Mouse (Mus musculus) urinary bladder, adult 2 months (tissue): ENCODE data around the gene Casp8ap2. TPM values are rescaled to one million over a fixed set of nuclear protein-coding genes. Genes with fewer than 3 reads are reported as not detected.

Source experiments
- DNase-seq: peaks from one replicate; pipeline ENCODE4 v3.0.0; 2022; ENCODE audit warnings: low spot score
- polyA plus RNA-seq: library from polyadenylated mRNA; depleted of rRNA; stranded (reverse); fragments of >200 nt; gene quantifications from 2 replicates; pipeline ENCODE4 v1.2.3, GENCODE M21; 2012; rRNA removed

The Casp8ap2 gene
- polyA plus RNA-seq, result 4.5 TPM in 2 replicates

DNA sequence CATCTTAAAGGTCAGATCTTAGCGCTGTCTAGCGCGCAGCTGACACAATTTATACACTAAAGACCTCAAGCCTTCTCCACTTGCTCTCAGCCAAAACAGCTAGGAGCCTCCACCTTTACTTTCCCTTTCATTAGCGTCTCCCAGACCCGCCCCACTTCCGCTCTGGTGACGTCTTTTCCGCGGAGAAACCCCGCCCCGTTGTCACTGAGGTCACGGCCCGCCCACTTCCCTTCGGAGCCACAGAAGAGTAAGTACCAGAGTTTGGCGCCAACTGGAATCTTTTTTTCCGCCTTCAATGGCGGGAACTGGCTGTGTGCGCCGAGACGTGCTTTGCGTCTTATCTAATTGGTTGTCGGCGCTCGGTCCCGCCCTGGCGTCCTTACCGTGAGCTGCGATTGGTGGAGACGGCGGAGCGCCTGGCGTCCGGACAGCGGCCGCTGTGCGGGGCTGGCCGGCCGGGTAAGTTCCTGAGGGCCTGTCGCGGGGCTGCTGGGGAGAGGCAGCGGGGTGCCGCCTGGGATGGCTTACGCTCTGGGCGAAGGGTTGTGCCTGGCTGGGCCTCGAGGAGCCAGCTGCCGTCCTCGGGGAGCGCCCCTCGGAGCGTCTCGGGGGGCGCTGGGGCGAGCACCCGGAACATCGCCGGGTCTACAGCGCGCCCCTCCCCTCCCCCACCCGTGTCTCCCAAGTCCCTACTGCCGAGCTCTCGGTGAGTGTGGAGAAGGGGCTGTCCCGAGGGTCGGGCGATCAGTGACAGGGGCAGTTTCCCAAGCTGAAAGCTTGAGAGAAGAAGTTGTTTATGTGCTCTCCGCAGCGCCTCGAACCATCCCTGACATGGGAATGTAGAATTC lies at the start of gene Casp8ap2:
Gene Casp8ap2 (plus strand): TSS at position 418 of the 848 bp plus-strand sequence.
- DNase-seq, result peak; percentile 93

DNA sequence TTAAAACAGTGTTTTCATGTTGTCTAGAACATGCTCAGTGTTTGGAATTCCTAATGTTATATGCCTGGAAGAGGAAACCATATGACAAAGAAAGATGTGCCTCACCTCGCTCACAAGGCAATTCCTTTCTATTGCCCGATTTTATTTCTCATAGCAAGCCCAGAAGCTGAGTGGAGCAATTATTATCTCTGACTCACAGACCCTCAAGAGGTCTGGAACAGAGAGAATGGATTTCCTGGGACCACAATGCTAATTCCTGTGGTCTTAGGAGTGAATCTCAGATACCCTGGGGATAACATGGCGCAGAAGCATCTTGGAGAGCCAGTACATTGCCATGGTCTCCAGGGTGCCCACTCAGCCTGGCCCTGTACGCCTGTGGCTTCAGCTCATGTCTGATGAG lies 46.2 kb upstream of the Casp8ap2 start:
- DNase-seq, result no peak

DNA sequence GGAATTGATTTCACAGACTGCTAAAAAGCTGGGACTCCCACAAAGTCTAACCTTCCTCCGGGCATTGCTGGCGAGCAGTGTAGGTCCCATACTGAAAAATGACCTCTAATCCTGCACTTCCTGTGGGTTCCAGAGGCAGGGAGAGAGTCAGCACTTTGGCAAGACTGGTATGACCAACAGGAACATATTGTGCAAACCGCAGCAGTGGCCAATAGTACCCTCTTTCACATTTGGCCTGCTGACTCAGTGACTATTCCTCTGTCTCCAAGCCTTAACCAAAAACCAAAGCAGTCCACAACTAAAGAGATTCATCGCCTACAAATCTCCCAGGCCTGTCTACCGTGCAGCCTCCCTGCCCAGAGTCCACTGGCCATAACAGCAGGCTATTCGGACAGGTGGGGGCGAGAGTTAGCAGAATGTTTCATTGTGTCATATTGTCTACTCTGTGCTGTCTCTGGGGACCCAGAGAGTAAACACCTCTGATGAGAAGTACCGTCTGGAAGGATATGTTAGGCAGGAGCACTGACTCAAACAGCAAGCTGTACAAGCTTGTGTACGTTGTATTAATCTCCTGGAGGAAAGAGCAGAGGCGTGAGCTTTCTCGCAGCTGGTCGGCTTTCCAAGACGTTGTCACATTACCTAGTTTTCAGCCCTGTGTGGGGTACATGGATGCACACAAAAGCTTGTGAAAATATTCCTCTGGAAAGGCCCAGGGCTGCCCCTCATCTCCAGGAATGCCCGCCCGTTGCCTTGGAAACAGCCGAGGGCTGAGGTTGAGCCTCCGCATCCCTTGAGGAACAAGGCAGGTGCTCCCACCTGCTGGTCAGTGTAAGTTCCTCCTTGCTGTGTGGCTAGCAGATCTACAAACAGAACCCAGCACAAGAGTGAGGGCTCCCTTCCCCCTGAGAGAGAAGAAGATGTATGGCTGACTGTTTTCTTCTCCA lies 45.0 kb upstream of the Casp8ap2 start:
- DNase-seq, result no peak

DNA sequence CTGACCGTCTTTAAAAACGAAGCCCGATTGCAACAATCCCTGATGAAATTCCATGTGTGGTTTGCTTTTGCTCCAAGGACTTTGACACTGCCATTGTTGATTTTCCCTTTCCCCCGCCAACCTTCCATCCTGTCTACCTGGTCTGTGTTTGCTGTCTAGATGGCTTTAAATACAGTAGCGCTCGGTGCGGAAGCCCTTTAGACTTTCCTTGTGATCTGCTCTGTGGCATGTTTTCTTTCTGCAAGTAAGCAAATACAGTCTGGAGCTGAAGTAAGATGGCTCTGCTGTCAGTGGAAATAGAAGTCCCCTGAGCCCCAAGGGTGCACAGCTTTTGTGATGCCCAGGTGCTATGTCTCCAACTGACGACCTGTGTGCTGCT lies 44.3 kb upstream of the Casp8ap2 start:
- DNase-seq, result no peak

DNA sequence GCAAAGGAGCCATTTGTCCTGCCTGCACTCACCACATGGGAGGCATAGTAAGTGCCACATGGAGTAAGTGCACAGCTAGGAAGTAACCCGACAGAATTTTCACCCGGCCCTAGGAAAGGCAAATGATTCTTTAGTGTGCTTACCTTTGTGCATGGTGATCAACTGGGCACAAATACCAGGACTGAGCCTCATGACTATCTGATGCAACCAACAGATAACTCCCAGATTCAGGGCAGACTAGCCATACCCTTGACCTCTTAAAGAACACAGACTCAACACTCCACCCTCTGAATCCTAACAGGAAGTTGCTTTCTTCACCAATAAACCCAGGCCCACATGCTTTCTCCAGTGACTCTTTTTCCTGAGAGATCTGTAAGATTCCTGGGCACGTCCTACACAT lies 43.8 kb upstream of the Casp8ap2 start:
- DNase-seq, result no peak

DNA sequence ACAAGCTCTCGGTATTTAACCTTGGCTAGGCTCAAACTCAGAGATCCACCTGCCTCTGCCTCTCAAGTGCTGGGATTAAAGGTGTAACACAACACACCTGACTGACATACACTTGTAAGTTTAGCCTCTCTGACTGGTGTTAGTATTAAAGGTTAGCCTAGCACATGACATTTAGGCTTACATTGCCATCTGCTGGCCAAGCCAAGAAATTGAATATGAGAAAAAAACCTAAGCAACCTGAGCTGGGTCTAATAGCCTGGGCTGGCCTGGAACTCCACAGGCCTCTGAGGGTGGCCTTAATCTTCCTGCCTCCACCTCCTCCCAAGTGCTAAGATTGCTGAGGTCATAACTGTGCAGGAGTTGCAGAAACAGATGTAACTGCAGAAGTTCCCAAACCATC lies 43.1 kb upstream of the Casp8ap2 start:
- no peak for DNase-seq

DNA sequence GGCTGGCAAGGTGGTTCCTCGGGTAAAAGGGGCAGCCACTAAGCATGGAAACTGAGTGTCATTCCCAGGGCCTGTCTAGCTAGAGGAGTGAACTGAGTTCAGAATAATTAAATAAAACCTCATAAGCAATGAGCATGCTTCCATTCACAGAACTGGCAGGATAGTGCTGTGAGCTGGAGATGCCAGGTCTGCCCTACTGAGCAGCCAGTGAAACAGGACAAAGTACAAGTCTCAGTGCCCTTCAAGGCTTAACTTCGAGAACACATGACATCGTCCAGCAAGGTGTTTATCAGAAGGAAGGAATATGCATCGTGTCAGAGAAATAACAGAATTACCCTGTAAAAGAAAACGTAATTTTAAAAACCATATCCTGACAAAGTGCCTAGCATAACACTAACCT lies 41.7 kb upstream of the Casp8ap2 start:
- DNase-seq, result no peak

DNA sequence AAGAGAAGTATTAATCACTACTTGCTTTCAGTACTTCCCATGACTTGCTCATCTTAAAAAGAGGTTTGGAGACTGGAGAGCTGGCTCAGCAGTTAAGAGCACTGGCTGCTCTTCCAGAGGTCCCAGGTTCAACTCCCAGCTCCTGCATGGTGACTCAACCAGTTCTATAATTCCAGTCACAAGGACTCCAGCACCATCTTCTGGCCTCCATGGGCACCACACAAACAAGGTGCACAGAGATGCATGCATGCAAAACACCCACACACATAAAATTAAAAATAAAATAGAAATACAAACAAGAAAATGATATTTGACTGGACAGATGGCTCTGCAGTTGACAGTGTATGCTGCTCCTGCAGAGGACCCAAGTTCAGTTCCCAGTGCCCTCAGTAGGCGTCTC lies 40.6 kb upstream of the Casp8ap2 start:
- no peak for DNase-seq

DNA sequence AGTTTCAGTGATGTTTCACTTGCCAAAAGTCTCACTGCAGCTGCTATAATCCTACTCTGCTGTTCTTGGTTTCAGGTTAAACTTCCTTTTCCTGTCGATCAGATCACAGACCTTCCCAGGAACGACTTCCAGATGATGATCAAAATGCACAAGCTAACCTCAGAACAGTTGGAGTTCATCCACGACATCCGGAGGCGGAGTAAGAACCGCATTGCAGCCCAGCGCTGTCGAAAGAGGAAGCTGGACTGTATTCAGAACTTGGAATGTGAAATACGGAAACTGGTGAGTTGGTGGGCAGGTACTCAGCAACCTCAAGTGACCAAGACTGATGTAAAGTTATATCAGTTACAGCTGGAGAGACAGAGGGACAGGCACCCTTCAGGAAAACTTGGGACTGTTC lies 40.1 kb upstream of the Casp8ap2 start:
- DNase-seq, result no peak

DNA sequence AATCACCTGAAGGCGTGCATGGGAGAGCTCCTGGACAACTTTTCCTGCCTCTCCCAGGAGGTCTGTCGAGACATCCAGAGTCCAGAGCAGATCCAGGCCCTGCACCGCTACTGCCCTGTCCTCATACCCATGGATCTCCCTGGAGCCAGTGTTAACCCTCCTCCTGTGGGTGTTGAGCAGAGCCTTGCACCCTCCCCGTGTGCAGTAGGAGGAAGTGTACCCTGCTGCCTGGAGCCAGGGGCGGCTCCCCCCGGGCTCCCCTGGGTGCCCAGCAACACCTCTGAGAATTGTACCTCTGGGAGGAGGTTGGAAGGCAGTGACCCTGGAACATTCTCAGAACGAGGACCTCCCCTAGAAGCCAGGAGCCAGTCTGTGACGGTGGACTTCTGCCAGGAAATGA lies 35.4 kb upstream of the Casp8ap2 start:
- DNase-seq, result no peak

DNA sequence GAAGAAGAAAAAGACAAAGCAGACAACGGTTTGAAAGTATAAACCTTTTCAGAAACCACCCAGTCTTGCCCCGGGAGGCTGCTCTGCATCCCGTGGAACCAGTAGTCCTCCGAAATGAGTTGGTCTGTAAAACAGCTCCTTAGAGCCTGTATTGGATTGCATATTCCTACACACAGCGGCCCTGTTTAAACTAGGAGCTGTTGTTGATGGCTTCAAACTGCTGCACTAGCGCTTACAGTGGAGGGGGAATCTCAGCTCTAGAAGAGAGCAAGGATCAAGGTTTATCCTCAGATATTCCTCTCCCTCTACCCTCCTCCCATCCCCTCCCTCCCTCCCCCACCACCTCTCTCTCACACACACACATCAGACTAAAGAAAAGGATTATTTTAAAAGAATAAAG lies 31.1 kb upstream of the Casp8ap2 start:
- no peak for DNase-seq

DNA sequence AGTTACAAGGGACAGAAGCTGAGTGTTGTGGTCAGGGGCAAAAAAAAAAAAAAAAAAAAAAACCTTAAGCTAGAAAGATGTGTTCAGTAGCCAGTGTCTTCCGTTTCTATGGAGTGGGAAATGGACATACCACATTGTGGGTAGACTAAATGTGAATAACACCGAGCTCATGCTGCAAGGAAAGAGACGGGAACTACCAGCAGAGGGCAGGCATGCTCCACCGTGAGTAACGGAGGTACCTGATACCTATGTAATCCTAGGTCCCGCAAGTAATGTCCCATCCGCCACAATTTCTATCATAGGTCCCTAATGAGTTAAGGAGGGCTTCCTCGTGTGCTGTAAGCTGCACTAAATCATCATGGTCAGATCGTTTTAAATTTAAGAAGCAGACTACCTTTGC lies 28.7 kb upstream of the Casp8ap2 start:
- DNase-seq, result no peak

DNA sequence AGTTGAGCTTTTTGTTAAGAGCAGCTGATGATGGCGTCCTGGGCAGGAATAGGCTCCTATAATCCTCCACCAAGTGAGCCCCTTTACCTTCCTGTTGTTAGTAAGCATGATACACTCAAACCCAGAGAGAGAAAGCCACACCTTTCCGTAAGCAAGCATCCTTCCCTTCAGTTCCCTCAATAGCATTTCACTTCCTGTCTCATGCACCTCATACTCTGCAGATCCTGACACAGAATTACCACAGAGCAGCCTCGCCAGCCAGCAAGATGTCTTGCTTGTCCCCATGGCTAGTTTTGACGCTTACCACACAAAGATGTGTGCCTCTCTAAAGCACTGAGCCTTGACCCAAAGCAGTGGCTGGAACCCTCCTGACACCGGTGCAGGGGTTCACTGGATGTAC lies 27.7 kb upstream of the Casp8ap2 start:
- DNase-seq, result no peak

DNA sequence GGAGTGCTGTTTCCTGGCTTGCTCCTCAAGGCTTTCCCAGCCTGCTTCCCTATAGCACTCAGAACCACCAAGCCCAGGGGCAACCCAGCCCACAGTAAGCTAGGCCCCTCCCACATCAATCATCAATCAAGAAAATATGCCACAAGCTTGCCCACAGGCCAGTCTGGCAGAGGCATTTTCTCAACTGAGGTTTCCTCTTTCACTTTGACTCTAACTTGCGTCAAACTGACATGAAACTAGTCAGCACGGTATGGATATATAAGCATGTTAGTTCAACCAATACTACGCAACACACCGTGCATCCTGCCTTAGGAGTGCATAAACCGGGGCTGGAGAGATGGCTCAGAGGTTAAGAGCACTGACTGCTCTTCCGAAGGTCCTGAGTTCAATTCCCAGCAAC lies 27.0 kb upstream of the Casp8ap2 start:
- DNase-seq, result no peak

DNA sequence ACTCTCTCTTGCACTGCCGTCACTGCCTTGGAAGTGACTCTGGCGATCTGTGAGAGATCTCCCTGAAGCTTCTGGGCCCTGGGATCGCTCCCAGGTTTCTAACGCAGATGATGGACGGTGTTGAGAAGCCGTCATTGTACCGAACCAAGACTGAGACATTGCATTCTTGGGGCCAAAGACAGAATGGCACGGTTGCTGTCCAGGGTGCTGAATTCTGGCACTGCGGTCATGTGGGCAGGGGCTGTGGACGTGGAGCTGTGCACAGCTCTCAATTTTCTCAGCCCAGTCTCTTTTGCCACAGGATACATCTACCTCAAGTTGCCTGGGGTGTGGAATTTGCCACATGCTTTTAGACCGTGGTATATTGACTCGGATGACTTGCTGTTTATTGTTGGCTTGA lies 14.1 kb upstream of the Casp8ap2 start:
- DNase-seq, result peak; percentile 29

DNA sequence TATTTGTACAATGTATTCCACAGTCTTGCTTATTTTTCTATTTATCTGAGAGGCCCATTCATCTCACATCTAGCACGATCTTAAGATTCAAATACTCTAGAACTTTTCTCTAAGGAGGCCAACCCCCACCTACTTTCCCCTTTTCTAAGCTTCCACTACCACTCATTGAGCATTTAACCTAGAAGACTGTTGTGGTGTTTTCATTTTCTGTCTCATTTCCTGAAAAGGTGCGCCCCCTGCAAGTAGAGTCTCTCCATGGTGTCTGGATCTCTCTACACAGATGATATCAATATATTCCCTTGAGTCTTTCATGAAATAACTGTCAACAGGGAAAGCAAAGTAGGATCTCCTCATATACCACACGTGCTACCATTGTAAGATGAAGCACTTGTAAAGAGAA lies 12.6 kb upstream of the Casp8ap2 start, which contains the start of gene Gja10:
Gene Gja10 (minus strand): TSS at position 101 of the 400 bp plus-strand sequence.
- DNase-seq, result no peak

DNA sequence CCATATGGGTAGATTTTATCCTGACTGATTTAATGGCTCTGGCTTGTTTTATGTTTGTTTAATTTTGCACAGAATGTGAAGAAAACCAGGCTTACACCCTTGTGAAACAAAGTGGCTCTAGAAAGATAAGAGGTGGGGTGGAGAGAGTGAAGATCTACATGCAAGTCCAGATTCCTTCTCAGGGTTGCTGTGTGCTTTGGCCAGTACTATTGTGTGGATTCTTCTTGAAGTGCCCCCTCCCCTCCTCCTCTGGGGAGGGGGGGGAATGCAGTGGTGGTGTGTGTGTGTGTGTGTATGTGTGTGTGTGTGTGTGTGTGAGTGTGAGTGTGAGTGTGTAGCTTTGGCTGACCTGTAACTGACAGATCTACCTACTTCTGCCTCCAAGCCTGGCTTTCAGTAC lies 6.4 kb downstream of the Casp8ap2 start:
- DNase-seq, result no peak

DNA sequence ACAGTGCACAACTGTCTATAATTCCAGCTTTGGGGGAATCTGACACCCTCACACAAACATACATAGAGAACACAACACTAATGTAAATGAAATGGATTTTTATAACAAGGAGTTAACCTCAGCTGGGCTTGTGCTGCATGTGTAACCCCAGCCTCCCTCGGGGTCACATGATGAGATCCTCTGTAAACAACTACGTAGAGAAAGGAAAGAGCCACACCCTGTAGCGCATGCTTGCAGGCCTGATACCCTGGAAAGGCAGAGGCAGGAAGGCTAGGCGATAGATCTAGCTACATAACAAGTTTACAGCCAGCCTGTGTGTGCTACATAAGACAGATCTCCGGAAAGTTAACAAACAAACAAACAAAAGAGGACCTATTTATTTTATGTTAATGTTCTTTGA lies 36.4 kb downstream of the Casp8ap2 start:
- DNase-seq, result no peak

DNA sequence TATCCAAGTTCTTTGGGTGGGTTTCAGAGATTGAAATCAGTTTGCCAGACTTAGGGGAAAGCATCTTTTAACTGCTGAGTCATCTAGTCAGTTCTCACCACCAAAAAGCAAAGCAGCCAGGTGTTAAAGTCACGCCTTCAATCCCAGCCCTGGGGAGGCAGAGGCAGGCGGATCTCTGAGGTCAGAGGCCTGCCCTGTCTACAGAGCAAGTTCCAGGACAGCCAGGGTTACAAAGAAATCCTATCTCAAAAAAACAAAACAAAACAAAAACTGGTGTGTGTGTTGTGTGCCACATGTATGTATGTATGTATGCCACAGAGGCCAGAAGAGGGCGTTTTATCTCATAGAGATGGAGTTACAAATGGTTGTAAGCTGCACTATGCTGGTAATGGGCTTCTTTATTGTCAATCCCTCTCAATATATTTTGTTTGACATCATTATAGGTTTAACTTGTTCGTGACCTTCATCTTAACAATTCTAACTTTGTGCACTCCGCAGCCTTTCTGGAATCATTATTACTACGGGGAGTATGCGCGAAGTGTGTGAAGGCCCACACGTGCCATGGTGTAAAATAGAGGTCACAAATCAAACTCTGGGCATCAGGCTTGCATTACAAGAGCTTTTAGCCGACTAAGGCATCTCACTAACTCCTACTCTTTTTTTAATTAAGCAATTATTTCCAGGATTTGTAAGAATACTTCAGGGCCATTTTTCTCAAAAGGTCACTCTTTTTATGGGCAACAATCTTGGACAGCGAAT lies 41.1 kb downstream of the Casp8ap2 start:
- no peak for DNase-seq

DNA sequence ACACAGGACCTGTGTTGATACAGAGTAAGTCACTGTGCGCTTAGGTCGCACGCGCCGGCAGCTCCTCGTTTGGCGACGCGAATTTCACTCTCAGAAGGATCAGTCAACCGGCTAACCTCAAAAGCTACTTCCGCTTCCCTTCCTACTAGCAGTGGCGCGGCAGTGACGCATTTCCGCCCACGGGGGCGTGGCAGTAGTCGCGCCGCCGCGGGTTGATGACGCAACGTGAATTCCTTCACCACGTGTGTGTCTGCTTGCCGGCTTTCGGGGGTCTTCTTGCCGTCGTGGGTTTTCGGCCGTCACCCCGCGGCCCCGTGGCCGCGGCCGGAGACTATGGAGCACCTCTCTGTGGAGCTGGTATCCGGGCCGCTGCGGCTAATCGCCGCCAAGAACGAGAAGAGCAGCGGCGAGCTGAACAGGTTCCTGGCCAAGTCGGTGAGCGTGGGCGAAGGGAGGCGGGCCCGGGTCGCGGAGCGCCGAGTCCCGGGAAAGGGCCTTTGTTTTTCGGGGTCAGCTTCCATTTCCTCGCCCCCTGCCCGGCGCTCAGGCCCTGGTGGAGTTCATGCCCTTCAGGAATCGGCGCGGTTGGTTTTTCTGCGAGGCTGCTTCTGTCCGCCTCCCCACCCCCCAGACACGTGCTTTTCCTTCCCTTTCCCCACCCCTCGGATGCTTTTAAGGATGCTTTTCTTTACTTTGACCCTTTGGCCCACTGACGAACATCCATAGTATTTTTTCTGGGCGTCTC lies 41.8 kb downstream of the Casp8ap2 start, which contains the start of gene Mdn1:
Gene Mdn1 (plus strand): TSS at position 202 of the 745 bp plus-strand sequence.
- peak; percentile 89 for DNase-seq

DNA sequence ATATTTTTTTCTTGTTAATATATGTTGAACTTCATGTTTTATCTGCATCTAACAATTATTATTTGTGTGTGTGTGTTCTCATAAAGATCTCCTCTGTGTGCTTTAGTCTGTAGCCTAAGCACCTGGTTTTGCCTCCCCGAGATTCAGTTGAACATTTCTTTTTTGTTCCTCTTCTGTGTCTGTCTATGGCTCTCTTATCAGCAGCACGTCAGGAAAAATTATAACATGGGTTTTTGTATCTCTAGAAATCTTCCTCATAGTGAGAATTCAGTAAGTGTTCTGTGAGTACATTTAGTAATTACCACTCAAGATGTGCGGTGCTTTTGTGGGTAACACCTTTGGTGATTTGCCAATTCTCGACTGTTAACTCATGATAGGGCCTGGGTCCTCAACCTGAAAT lies 50.6 kb downstream of the Casp8ap2 start:
- no peak for DNase-seq
